Mouse (Mus musculus): ENCODE measurements around the gene Abhd8.

Gene Abhd8

GRCm38 (mm10) chr8:71477196-71477845 is 13.9 kb upstream of the Abhd8 start:
- no peak for DNase-seq (ENCODE audit: low spot score in 2 of 2)

DNA sequence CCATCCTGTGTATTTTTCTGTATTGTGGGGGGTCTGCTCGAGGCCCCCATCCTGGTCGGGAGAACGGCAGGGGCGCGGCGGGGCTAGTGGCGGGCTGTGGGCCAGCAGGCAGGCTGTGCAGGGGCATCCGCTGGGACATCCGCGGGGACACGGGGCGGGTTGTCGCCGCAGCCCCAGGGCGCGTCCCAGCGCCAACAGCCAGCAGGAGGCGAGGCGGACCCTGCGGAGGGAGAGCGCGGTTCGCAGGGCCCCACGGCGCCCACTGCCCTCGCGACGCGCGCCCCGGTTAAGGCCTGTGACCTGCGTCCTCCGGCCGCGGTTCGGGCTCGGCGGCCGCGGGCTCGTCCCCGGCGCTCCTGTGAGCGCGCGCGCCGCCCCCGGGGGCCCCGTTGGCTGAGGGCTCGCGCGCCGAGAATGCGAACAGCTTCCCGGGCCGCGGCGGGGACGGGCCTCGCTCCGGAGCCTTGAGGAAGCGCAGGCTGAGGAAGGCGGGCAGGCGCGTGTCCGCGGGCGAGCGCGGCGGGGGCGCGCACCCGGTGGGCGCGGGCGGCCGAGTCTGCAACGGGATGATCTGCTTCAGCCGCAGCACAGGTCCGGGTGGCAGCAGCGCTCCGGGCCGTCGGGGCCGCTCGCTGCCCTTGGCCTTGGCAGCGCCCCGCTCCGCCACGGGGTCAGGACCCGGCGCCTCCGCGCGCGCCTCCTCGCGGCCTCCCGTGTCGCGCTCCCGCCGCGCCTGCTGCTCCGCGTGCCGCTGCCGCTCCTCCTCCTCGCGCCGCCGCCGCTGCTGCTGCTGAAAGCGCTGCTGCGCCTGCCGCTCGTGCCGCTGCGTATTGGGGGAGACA is 12.9 kb upstream of the Abhd8 start:
- DNase-seq (ENCODE audit: low spot score in 2 of 2), result peak; percentile 74 to 84

- no peak for DNase-seq (ENCODE audit: low spot score in 2 of 2)
These were observed 12.2 kb upstream of the Abhd8 start for GRCm38 (mm10) chr8:71475702-71476075.

DNA sequence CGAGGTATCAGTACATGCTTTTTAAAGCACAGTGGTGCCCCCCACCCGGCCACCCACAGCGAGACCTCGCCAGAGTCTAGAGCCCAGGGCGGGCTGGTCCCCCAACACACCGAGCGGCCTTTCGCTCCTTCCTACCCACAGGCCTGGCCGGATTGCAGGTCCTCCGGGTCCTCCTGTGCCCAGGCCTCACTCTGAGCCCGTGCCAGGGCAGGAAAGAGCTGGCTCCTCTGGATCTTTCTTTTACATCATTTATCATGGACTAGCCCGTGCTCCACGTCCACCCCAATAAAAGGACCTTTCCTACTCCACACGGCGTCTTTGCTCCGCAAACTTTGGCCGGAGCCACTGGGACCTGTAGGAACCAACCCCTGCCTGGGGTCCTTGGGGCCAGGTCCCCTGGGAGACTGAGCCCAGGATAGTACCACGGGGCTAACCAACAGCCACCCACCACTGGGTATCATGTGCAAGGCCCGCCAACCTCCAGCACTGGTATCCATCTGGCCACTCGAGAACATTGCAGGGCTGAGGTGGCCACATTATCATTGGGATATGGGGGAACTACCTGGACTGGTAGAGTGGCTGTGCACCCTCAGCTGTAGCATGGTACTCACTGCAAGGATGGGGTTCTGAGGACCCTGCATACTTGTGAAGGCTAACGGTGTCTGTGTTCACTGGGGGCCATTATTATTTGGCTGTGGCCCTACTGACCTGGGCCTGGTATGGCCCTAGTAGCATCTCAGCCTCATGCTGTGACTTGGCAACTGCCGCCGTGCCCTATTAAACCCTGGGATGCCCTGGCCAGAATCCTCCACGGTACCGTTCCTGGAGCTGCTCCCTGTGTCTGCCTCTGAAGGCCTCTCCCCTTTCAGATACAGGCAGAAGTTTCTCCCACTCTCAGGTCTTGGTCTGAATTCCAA is 11.6 kb upstream of the Abhd8 start:
- DNase-seq (ENCODE audit: low spot score in 2 of 2), result no peak

GRCm38 (mm10) chr8:71474344-71474743 is 10.9 kb upstream of the Abhd8 start:
- DNase-seq (ENCODE audit: low spot score in 2 of 2), result no peak

DNA sequence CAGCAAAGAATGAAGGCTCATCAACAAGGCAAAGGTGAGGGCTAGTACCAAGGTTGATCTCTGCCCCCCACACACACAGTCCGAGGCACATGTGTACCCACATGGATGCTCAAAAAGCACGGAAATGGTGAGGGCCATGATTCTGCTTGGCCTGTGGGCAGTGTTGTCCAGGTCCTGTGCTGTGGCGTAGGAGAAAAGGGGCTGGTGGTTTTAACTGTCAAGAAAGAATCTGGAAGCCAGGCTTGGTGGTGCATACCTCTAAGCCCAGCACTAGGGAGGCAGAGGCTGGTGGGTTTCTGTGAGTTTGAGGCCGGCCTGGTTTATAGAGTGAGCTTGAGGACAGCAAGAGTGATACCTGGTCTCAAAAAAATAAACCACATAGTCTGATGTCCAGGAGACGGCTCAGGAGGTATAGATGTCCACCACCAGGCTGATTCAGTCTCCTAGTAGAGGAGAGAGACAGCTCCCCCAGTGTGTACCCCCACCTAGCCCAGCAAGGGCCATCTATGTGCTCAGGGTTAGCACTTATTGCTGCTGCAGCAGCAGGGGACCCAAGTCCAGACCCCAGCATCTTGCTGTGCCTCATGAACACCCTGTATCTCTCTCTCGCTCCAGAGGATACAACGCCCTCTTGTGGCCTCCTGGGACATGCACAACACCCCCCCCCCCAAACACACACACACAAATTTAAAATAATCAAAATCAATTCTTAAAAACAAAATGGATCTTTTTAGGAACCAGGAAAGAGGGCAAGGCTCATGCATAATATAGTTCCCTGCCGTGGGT is 9.3 kb upstream of the Abhd8 start:
- DNase-seq (ENCODE audit: low spot score in 2 of 2), result no peak

GRCm38 (mm10) chr8:71471861-71472260 is 8.4 kb upstream of the Abhd8 start:
- DNase-seq (ENCODE audit: low spot score in 2 of 2), result no peak

DNA sequence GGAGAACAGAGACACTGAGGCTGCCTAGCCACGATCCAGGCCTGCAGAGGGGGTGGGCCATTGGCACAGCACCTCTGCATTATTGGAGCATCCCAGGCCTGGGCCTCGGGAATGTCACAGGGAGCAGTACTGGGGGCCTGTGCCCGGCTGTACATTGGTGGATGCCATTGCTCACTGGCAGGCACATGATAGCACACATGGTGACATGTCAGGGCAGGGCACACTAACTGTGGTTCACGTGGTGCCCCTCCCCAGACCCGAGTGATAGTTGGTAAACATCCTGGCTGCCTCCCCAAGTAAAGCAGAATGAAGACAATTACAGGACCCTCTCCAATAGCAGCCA is 7.4 kb upstream of the Abhd8 start:
- DNase-seq (ENCODE audit: low spot score in 2 of 2), result no peak

- DNase-seq (ENCODE audit: low spot score in 2 of 2), result no peak
These were observed 6.9 kb upstream of the Abhd8 start for GRCm38 (mm10) chr8:71470146-71470912.

DNA sequence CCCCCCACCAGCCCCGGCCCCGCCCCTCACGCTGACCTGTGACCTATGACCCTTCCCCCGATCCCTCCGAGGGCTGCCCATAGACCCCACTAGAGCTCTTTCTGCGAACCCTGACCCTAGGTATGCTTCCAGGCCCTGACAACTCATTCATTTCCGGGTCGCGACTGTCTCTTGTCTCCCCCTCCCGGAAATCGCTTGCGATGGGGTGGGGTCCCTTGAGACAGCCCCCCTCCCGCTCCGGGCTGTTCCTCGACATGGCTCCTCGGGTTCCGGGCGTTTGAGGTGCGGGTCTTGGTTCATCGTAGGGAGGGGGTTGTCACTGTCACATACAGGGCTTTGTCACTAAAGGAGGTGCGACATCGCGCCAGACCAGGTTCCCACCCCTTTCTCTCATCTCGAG is 6.0 kb upstream of the Abhd8 start:
- peak; percentile 60 to 66 for DNase-seq (ENCODE audit: low spot score in 2 of 2)

DNA sequence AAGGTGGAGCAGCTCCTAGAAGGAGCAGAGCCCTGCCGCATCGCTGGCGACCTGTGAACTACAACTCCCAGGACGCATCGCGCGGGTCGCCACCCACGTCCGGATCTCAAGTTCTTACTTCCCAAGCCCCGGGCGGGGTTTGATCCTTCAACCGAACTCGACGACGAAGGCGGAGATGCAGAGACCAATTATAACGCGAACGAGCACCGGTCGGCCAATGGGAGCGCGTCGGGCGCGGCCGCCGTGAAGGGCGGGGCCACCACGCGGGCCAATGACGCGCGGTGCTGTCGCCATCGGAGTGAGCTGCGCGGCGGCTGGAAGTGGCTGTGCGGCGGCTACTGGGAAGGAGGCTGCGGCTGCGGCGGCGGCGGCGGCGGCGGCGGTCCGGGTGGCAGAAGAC is 5.5 kb upstream of the Abhd8 start, which contains the start of gene Dda1:
Gene Dda1, plus strand, starts transcription at position 284 of the 400 bp plus-strand sequence.
- peak; percentile 98 to 99 for DNase-seq (ENCODE audit: low spot score in 2 of 2)

DNA sequence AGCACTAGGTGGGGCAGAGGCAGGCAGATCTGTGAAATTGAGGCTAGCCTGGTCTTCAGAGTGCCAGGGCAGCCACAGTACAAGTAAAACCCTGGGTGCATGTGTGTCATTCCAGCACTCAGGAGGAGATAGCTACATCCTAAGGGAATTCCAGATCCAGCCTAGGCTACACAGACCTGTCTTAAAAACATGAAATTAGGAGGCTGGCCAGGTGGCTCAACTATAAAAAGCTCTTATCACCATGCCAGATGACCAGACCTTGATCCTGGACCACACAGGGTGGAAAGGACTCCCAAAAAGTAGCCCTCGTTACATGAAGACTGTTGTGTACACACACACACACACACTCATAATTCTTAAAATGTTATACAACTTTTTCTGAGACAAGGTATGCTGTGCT is 4.5 kb upstream of the Abhd8 start:
- DNase-seq (ENCODE audit: low spot score in 2 of 2), result no peak

- no peak for DNase-seq (ENCODE audit: low spot score in 2 of 2)
These were observed 3.7 kb upstream of the Abhd8 start for GRCm38 (mm10) chr8:71467201-71467600.

- no peak for DNase-seq (ENCODE audit: low spot score in 2 of 2)
These were observed 2.7 kb upstream of the Abhd8 start for GRCm38 (mm10) chr8:71466198-71466597.

- DNase-seq (ENCODE audit: low spot score in 2 of 2), result no peak
These were observed 2.3 kb upstream of the Abhd8 start for GRCm38 (mm10) chr8:71465733-71466132.

DNA sequence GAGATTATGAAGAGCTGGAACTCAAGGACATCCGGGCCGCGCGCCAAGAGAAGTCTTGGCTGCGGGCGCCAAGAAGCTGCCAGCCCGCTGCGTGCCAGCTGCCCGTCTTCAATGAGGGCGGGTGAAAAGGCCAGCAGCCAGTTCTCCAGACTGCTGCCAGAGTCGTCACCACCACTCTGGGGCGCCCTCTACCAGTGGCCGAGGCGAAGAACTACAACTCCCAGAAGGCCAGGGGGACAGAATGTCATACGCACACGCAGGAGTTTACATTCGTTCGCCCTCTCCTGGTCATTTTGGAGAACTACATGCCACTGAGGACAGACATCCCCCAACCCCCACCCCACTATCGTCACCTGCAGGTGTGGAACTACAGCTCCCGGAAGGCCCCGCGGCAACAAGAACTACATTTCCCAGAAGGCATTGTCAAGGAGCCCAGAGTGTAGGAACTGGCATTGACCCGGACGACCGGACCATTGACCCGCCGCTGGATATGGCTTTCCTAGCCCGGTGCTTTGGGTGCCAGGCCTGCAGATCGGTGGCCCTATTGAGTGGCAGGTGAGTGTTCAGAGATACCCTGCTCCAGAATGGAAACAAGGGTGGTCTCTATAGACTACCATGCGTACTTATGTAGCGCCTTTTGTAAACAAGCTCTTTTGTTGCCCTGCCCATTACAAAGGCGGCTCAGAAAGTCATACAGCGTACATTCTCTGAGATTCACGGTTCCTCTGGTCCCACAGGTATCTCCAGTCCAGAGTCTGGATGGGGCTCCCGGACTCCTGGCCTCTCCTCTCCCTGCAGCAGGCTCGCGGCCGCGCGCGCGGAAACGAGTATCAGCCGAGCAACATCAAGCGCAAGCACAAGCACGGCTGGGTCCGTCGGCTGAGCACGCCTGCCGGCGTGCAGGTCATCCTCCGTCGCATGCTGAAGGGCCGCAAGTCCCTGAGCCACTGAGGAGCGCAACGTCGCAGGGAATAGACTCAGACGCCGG is 1.4 kb upstream of the Abhd8 start, which contains the start of gene Mrpl34:
Gene Mrpl34, plus strand, starts transcription at position 447 of the 988 bp plus-strand sequence.
- DNase-seq (ENCODE audit: low spot score in 2 of 2), result peak; percentile 100

GRCm38 (mm10) chr8:71462786-71463185 is 669 bp downstream of the Abhd8 start:
- peak; percentile 66 to 71 for DNase-seq (ENCODE audit: low spot score in 2 of 2)

DNA sequence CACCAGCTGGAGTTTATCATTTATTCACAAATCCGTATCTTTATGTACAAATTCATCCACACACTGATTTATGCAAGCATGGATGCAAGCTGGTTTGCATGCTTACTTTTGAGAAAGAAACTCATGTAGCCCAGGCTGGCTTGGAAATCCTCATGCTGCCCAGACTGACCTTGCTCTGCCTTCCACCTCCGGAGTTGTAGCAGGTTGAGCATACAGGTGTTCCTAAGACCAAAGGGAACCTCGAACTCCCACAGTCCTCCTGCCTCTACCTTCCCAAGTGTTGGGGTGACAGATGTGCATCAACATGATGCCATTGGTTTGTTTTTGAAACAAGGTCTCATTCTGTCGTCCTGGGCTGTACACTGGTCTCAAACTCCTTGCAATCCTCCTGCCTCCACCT is 1.3 kb downstream of the Abhd8 start:
- no peak for DNase-seq (ENCODE audit: low spot score in 2 of 2)

DNA sequence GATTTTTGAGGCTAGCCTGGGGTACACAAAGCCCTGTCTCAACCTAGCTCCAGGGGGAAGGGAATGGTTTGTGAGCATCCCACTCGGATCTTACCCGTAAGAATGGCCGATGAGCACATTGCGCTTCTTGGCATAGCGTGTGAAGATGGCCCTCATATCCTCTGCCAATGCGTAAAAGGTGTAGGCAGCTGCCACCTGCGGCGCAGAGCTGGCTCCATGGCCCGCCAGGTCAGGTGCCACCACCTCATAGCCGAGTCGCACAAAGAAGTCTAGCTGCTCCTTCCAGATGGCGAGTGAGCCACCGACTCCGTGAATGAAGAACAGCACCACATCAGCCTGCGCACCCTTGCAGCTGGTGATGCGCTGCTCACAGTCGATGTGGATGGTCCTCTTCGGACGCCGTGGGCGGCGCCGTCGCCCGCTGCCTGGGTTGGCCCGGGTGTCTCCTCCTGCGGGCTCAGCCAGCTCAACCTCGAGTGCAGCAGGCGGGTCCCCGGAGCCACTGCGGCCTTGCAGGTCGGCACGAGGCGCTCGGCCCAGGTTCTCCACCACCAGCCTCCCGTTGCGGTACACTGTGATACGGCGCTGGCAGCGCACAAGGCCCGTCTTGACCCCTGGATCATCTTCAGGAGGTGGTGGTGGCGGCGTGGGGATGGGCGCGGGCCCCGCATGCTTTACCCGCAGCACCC is 2.2 kb downstream of the Abhd8 start:
- DNase-seq (ENCODE audit: low spot score in 2 of 2), result no peak
